Mouse (Mus musculus) erythroblast, embryonic 14.5 days (primary cell): Measurements from ENCODE around the gene Pnkp.

Experiments
- GATA1 ChIP-seq: IDR thresholded peaks from 2 replicates; pipeline ENCODE4 v1.6.1; 2012; ENCODE audit warnings: low read length, inconsistent platforms, mixed read lengths
- TAL1 ChIP-seq: IDR thresholded peaks from 3 replicates; pipeline ENCODE4 v1.6.1; 2012; ENCODE audit warnings: low read length, inconsistent platforms, mixed read lengths

DNA sequence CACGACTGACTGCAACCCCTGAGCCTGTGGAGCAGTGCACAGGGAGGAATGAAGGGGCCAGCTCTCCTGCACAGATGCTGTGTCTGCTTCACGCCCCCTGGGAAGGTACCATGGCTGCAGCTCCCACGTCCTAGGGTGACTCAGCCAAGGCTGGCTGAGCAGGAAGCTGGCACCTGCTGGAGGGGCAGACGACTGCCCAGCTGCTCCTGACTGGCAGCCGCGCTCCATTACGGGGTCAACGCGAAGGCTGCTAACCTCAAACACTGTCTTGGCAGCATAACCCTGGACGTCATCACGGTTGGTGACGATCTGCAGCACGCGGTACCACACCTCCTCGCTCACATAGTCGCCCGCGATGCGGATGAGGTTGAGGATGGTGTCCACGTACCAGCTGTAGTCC, 48.5 kb downstream of the Pnkp start:
- TF ChIP-seq GATA1 (no peak), TAL1 (no peak)
